Mouse (Mus musculus): ENCODE results near the gene Trpm2. TPM values are rescaled to one million over a fixed set of nuclear protein-coding genes. Genes with fewer than 3 reads are reported as not detected.

Trpm2 gene
- polyA plus RNA-seq, 1 experiment from 2014 or later, result 0.63 TPM

DNA sequence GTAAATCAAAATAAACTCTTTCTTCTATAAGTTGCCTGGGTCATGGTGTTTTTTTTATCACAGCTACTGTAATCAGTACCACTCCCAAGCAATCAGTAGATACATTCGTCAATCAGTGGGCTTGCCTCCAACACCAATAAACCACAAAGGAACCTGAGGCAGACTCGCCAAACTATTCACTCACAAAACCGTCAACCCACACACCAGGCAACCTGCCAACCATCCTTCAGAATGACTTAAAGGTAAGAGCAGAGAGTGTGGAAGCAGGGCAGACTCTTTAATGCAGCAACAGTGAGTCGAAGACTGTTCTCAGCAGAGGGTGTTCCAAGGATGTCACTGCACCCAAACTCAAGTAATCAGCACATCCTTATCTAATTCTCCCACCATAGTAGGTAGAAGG lies 47.7 kb downstream of the Trpm2 start:
- H3K4me2 ChIP-seq, result no peak overlapping the region
- no peaks in the 10 kb centered on the region for H3K9me3 ChIP-seq (ENCODE audit: low read depth, low read length)
- no peak overlapping the region for H3K4me3 ChIP-seq (ENCODE audit: low read depth, low read length)
- TF ChIP-seq CTCF (IDR thresholded peaks at IDR 0.05; ENCODE audit: low read depth), result no peak
- 57% methylated on average over 4 of the region's 4 CpGs for whole genome bisulfite sequencing
- H3K9ac ChIP-seq, result no peak overlapping the region
- H3K27me3 ChIP-seq (ENCODE audit: insufficient read depth, low read length), result no peaks in the 10 kb centered on the region
- ATAC-seq (ENCODE audit: insufficient read depth), result no peak
- H3K36me3 ChIP-seq (ENCODE audit: insufficient read depth), result no peaks in the 10 kb centered on the region
- DNase-seq, result no peak
- no peaks in the 10 kb centered on the region for H3K4me1 ChIP-seq (ENCODE audit: insufficient read depth)
- no peak overlapping the region for H3K27ac ChIP-seq (ENCODE audit: low read depth)

DNA sequence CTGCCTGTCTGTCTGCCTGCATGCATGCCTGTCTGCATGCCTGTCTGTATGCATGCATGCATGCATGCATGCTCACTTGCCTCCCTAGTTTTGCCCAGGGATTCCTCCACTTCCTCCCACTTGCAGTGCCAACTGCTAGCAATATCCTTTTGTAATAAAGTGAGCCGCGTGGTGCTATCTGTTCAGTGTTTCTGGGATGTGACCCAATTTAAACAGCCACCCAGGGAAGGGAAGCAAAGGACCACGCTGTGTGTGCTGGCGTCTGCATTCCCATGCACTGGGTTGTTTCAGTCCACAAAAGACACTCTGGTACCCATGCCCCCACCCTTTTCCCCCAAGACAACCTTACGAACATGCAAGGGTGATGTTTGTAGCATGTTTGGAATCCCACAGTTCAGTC lies 49.4 kb downstream of the Trpm2 start:
- no peak for TF ChIP-seq CTCF (IDR thresholded peaks at IDR 0.05; ENCODE audit: low read depth)
- DNase-seq (no peak), ATAC-seq (ENCODE audit: insufficient read depth) (no peak)
- Histone ChIP-seq H3K4me3 (ENCODE audit: low read depth, low read length) (no peak overlapping the region), H3K27ac (ENCODE audit: low read depth) (no peak overlapping the region), H3K9me3 (ENCODE audit: low read depth, low read length) (no peaks in the 10 kb centered on the region), H3K36me3 (ENCODE audit: insufficient read depth) (no peaks in the 10 kb centered on the region), H3K27me3 (ENCODE audit: insufficient read depth, low read length) (no peaks in the 10 kb centered on the region), H3K9ac (no peak overlapping the region), H3K4me1 (ENCODE audit: insufficient read depth) (no peaks in the 10 kb centered on the region), H3K4me2 (no peak overlapping the region)
- 64% methylated on average over 5 of the region's 5 CpGs for WGBS

DNA sequence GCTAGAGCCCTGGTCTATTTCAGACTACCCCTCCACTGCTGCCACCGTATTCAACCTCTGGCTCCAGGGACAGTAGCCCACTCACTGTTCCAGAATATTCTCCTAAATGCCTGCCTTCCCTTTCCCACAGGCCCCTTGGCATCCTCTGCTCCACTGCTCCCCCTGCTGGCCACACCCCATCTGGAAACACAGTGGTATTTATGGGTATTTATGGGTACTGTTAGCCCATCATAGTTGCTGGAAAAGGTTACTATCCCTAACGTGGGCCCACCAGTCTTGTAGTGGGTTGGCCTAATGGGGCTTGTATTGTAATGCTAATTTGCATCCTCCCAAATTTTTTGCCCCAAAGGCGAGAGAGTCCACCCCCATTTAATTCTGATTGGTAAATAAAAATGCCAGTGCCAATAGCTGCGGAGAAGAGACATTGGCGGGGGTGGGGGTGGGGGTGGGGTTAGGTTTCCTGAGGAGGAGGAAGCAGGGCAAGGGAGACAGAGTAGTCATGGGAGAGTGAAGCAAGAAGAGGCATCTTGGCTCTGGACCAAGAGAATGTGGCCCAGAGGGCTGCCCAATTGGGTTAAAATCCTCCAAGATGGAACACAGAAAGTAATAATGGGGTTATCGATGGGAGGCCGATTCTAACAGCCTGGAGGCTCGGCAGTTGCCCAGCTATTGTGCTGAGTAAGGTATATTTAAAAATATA lies 53.6 kb downstream of the Trpm2 start:
- peak; percentile 48 for DNase-seq
- H3K27me3 ChIP-seq (ENCODE audit: insufficient read depth, low read length), result no peaks in the 10 kb centered on the region
- H3K4me1 ChIP-seq (ENCODE audit: insufficient read depth), result no peaks in the 10 kb centered on the region
- TF ChIP-seq CTCF (IDR thresholded peaks at IDR 0.05; ENCODE audit: low read depth), result peak; percentile 77
- H3K9ac ChIP-seq, result no peak overlapping the region
- H3K9me3 ChIP-seq (ENCODE audit: low read depth, low read length), result no peaks in the 10 kb centered on the region
- no peak overlapping the region for H3K4me3 ChIP-seq (ENCODE audit: low read depth, low read length)
- no peaks in the 10 kb centered on the region for H3K36me3 ChIP-seq (ENCODE audit: insufficient read depth)
- no peak overlapping the region for H3K27ac ChIP-seq (ENCODE audit: low read depth)
- H3K4me2 ChIP-seq, result no peak overlapping the region
- WGBS, result 63% methylated on average over 8 of the region's 8 CpGs
- no peak for ATAC-seq (ENCODE audit: insufficient read depth)

DNA sequence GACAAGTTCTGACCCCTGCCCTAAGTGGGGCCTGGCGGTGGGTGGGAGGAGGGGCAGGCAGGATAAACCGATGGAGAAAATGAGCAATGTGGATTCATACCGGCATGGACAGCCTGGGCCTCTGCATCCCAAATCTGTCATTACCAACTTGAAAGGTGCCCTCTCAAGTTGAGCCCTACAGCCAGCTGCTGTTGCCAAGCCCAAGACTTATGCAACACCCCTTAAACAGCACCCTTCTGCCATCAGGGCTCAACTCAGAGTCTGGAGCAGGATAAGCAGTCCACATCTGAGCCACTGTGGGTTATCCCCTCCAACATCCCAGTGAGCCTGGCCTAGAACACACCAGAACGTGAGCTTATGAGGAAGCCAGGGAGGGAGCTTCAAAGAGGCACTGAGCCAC lies 57.1 kb downstream of the Trpm2 start:
- Histone ChIP-seq H3K4me3 (ENCODE audit: low read depth, low read length) (no peak overlapping the region), H3K4me2 (no peak overlapping the region), H3K36me3 (ENCODE audit: insufficient read depth) (no peaks in the 10 kb centered on the region), H3K4me1 (ENCODE audit: insufficient read depth) (no peaks in the 10 kb centered on the region), H3K9me3 (ENCODE audit: low read depth, low read length) (no peaks in the 10 kb centered on the region), H3K9ac (no peak overlapping the region), H3K27me3 (ENCODE audit: insufficient read depth, low read length) (no peaks in the 10 kb centered on the region), H3K27ac (ENCODE audit: low read depth) (no peak overlapping the region)
- 62% methylated on average over 4 of the region's 4 CpGs for WGBS
- TF ChIP-seq CTCF (IDR thresholded peaks at IDR 0.05; ENCODE audit: low read depth), result no peak
- ATAC-seq (ENCODE audit: insufficient read depth) (no peak), DNase-seq (no peak)

DNA sequence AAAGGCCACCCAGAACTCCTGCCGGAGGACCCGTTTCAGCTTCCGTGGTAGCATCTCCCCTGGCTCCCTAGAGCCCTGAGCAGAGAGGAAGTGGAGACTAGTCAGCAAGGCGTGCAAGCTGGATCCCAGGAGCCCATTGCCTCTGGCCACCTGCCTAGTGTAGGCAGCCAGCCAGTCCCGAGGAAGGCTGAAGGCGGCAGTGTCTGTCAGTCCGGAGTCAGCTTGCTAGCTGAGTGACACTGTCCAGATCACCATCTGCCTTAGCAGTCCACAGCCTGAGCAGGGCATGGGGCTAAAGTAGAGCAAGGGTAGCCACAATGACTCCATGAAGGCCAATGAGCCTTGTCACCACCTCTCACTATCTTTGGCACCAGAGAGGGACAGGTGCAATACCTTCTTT lies 57.8 kb downstream of the Trpm2 start:
- no peak for TF ChIP-seq CTCF (IDR thresholded peaks at IDR 0.05; ENCODE audit: low read depth)
- Histone ChIP-seq H3K4me2 (no peak overlapping the region), H3K9me3 (ENCODE audit: low read depth, low read length) (no peaks in the 10 kb centered on the region), H3K4me3 (ENCODE audit: low read depth, low read length) (no peak overlapping the region), H3K4me1 (ENCODE audit: insufficient read depth) (no peaks in the 10 kb centered on the region), H3K27me3 (ENCODE audit: insufficient read depth, low read length) (no peaks in the 10 kb centered on the region), H3K9ac (no peak overlapping the region), H3K27ac (ENCODE audit: low read depth) (no peak overlapping the region), H3K36me3 (ENCODE audit: insufficient read depth) (no peaks in the 10 kb centered on the region)
- 59% methylated on average over 7 of the region's 7 CpGs for WGBS
- no peak for DNase-seq
- no peak for ATAC-seq (ENCODE audit: insufficient read depth)

DNA sequence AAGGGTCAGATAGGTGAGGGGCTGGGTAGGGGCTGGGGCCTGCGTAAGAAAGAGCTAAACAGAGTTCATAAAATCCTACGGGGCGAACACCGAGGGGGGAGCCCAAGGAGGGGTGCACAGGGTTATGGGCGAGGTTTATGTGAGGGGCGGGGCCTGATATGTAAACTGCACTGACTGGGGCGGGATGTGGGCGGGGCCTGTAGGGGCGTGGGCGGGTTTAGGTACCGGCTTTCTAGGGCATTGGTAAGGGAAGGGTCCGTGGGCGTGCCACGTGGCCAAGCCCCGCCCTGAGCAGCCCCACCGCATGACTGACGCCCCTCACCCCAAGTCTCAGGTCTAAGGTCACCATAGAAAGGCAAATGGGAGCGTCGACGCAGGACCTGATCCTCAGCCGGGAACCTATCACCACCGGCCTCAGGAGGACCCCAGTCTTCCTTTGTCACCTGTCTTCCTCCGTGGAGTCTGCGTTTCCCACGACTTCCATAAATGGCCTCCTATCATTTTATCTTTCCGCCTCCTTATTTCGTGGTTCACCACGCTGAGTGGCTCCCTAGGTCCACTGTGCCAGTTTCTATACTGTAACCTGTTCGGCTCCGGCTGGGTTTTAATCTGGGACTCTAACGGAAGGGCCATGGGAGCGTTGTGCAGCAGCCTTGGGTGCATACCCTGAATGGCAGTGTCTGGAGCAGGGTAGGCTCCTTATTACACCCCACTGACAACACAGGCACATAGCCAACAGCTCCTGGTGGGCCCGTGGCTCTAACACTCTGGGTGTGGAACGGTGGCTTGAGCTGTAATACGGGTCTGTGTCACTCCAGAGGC lies 67.3 kb downstream of the Trpm2 start:
- TF ChIP-seq CTCF (IDR thresholded peaks at IDR 0.05; ENCODE audit: low read depth), result no peak
- DNase-seq, result peak; percentile 62
- Histone ChIP-seq H3K27me3 (ENCODE audit: insufficient read depth, low read length) (no peaks in the 10 kb centered on the region; the same call in 1 of the 2 replicates), H3K9ac (no peak overlapping the region), H3K27ac (ENCODE audit: low read depth) (no peak overlapping the region), H3K9me3 (ENCODE audit: low read depth, low read length) (no peaks in the 10 kb centered on the region), H3K36me3 (ENCODE audit: insufficient read depth) (no peaks in the 10 kb centered on the region), H3K4me3 (ENCODE audit: low read depth, low read length) (peak overlapping the region; percentile 56), H3K4me2 (peak overlapping the region; percentile 80), H3K4me1 (ENCODE audit: insufficient read depth) (peaks cover 4% of the 10 kb centered on the region; the same call in 1 of the 2 replicates)
- ATAC-seq (ENCODE audit: insufficient read depth), result peak; percentile 77
- WGBS, result 6% methylated on average over 35 of the region's 35 CpGs

DNA sequence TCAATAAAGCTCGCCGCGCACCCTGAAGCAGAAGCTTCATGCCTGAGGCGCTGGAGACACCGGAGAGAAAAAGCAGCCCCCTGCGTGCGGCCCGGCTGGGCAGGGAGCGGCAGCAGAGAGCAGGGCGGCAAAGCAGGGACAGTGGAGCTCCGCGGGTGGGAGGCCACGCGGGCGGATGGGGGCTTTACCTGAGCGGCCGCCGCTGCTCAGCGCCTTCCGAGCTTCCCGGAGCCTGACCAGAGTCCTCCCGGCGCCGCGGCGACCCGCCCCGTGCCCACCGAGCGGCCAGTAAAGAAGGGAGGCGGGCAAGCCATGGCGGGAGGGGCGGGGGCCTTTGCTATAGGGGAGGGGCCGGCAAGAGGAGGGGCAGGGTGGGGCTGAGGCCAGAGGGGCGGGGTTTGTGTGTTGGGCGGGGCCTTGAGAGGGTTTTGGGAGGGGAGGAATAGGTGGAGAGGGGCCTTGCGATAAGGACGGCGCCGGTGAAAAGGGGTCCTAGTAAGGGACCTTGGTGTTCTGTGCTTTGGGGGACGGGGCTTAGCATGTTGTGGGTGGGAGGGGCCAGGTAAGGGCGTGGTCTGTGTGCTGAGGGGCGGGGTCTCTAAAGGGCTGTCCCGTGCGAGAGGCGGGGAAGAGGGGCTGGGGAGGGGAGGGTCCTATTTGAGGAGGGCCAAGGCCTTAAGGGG lies 68.0 kb downstream of the Trpm2 start, which contains the start of gene Lrrc3:
Gene Lrrc3, minus strand, starts transcription at position 326 of the 683 bp plus-strand sequence.
- H3K9me3 ChIP-seq (ENCODE audit: low read depth, low read length), result no peaks in the 10 kb centered on the region
- H3K27me3 ChIP-seq (ENCODE audit: insufficient read depth, low read length), result no peaks in the 10 kb centered on the region; the same call in 1 of the 2 replicates
- H3K27ac ChIP-seq (ENCODE audit: low read depth), result no peak within 1 kb of the TSS
- peak within 1 kb of the TSS; percentile 80 for H3K4me2 ChIP-seq
- H3K4me3 ChIP-seq (ENCODE audit: low read depth, low read length), result peak within 1 kb of the TSS; percentile 56
- TF ChIP-seq CTCF (IDR thresholded peaks at IDR 0.05; ENCODE audit: low read depth), result peak; percentile 47
- 1% methylated on average over 46 of the region's 46 CpGs for WGBS
- H3K36me3 ChIP-seq (ENCODE audit: insufficient read depth), result no peaks in the 10 kb centered on the region
- DNase-seq (peak; percentile 67), ATAC-seq (ENCODE audit: insufficient read depth) (peak; percentile 79)
- H3K4me1 ChIP-seq (ENCODE audit: insufficient read depth), result peaks cover 4% of the 10 kb centered on the region; the same call in 1 of the 2 replicates
- H3K9ac ChIP-seq, result peak within 1 kb of the TSS; percentile 62
